Mouse (Mus musculus): ENCODE measurements around the gene Tprgl. TPM values are rescaled to one million over a fixed set of nuclear protein-coding genes. Genes with fewer than 3 reads are reported as not detected.

Gene Tprgl
- polyA plus RNA-seq, 1 experiment from 2014 or later: 131 TPM

- Histone ChIP-seq H3K27ac (no peak overlapping the region), H3K4me2 (no peak overlapping the region), H3K9ac (no peak overlapping the region), H3K4me1 (peaks cover 27% of the 10 kb centered on the region), H3K9me3 (no peaks in the 10 kb centered on the region), H3K4me3 (replicated peaks) (no peak overlapping the region), H3K36me3 (replicated peaks) (peaks cover 50% of the 10 kb centered on the region), H3K27me3 (no peaks in the 10 kb centered on the region)
- no peak for ATAC-seq (ENCODE audit: low FRiP score)
- WGBS: 90% methylated on average over 14 of the region's 14 CpGs
Measured at GRCm38 (mm10) chr4:154157970-154158662, 2.4 kb downstream of the Tprgl start.

GRCm38 (mm10) chr4:154156050-154156449 lies 4.4 kb downstream of the Tprgl start:
- no peak for ATAC-seq (ENCODE audit: low FRiP score)
- Histone ChIP-seq H3K9ac (no peak overlapping the region), H3K9me3 (no peaks in the 10 kb centered on the region), H3K27ac (no peak overlapping the region), H3K4me1 (peaks cover 20% of the 10 kb centered on the region), H3K27me3 (no peaks in the 10 kb centered on the region), H3K4me3 (replicated peaks) (no peak overlapping the region), H3K36me3 (replicated peaks) (peaks cover 68% of the 10 kb centered on the region), H3K4me2 (no peak overlapping the region)
- WGBS: 84% methylated on average over 7 of the region's 7 CpGs

- no peak for ATAC-seq (ENCODE audit: low FRiP score)
- WGBS: 63% methylated on average over 11 of the region's 11 CpGs
- Histone ChIP-seq H3K4me1 (peaks cover 9% of the 10 kb centered on the region; the same call in 1 of the 2 replicates), H3K4me2 (no peak overlapping the region), H3K4me3 (replicated peaks) (no peak overlapping the region), H3K27me3 (no peaks in the 10 kb centered on the region), H3K36me3 (replicated peaks) (peaks cover 87% of the 10 kb centered on the region), H3K9ac (no peak overlapping the region), H3K9me3 (no peaks in the 10 kb centered on the region), H3K27ac (no peak overlapping the region)
Measured at GRCm38 (mm10) chr4:154154104-154154503, 6.4 kb downstream of the Tprgl start.

- H3K9ac ChIP-seq: no peak overlapping the region
- no peak overlapping the region for H3K4me3 ChIP-seq (replicated peaks)
- ATAC-seq (ENCODE audit: low FRiP score): no peak
- peaks cover 53% of the 10 kb centered on the region for H3K36me3 ChIP-seq (replicated peaks)
- H3K4me1 ChIP-seq: peaks cover 17% of the 10 kb centered on the region
- H3K27me3 ChIP-seq: peaks cover 5% of the 10 kb centered on the region
- H3K4me2 ChIP-seq: no peak overlapping the region
- 87% methylated on average over 10 of the region's 10 CpGs for WGBS
- no peaks in the 10 kb centered on the region for H3K9me3 ChIP-seq
- no peak overlapping the region for H3K27ac ChIP-seq
Measured at GRCm38 (mm10) chr4:154146342-154146741, 14.1 kb downstream of the Tprgl start.

GRCm38 (mm10) chr4:154144712-154145111 lies 15.8 kb downstream of the Tprgl start:
- Histone ChIP-seq H3K27ac (no peak overlapping the region), H3K36me3 (replicated peaks) (peaks cover 38% of the 10 kb centered on the region), H3K9me3 (no peaks in the 10 kb centered on the region), H3K4me3 (replicated peaks) (no peak overlapping the region), H3K27me3 (peaks cover 21% of the 10 kb centered on the region), H3K9ac (no peak overlapping the region), H3K4me2 (no peak overlapping the region), H3K4me1 (peaks cover 33% of the 10 kb centered on the region)
- 83% methylated on average over 3 of the region's 3 CpGs for WGBS
- ATAC-seq (ENCODE audit: low FRiP score): no peak

- peak within 1 kb of the TSS; percentile 86 for H3K4me2 ChIP-seq
- H3K9ac ChIP-seq: peak within 1 kb of the TSS; percentile 79
- peak; percentile 95 for ATAC-seq (ENCODE audit: low FRiP score)
- peaks cover 38% of the 10 kb centered on the region for H3K4me1 ChIP-seq
- WGBS: 2% methylated on average over 49 of the region's 49 CpGs
- H3K9me3 ChIP-seq: no peaks in the 10 kb centered on the region
- H3K27ac ChIP-seq: peak within 1 kb of the TSS; percentile 77; the same call in 1 of the 2 replicates
- peaks cover 18% of the 10 kb centered on the region for H3K36me3 ChIP-seq (replicated peaks)
- peaks cover 44% of the 10 kb centered on the region for H3K27me3 ChIP-seq
- peak within 1 kb of the TSS; percentile 83 for H3K4me3 ChIP-seq (replicated peaks)
Measured at GRCm38 (mm10) chr4:154142211-154143040, 18.0 kb downstream of the Tprgl start, which contains the start of gene Wrap73. Gene Wrap73 (plus strand): TSS chr4:154142372.

- Histone ChIP-seq H3K4me1 (peaks cover 38% of the 10 kb centered on the region), H3K9me3 (no peaks in the 10 kb centered on the region), H3K27ac (no peak overlapping the region), H3K4me2 (peak overlapping the region; percentile 91), H3K27me3 (peaks cover 56% of the 10 kb centered on the region), H3K4me3 (replicated peaks) (peak overlapping the region; percentile 83), H3K36me3 (replicated peaks) (peaks cover 6% of the 10 kb centered on the region), H3K9ac (no peak overlapping the region)
- no peak for ATAC-seq (ENCODE audit: low FRiP score)
- 2% methylated on average over 42 of the region's 42 CpGs for WGBS
Measured at GRCm38 (mm10) chr4:154141009-154141867, 19.2 kb downstream of the Tprgl start.

- Histone ChIP-seq H3K9me3 (no peaks in the 10 kb centered on the region), H3K27me3 (peaks cover 64% of the 10 kb centered on the region), H3K4me1 (peaks cover 38% of the 10 kb centered on the region), H3K4me3 (replicated peaks) (peak overlapping the region; percentile 83), H3K36me3 (replicated peaks) (peaks cover 4% of the 10 kb centered on the region; the same call in 1 of the 2 replicates), H3K9ac (peak overlapping the region; percentile 66), H3K4me2 (peak overlapping the region; percentile 91), H3K27ac (no peak overlapping the region)
- WGBS: under 1% methylated on average over 40 of the region's 46 CpGs
- ATAC-seq (ENCODE audit: low FRiP score): no peak
Measured at GRCm38 (mm10) chr4:154140213-154141008, 20.1 kb downstream of the Tprgl start.

GRCm38 (mm10) chr4:154140182-154140212 lies 20.5 kb downstream of the Tprgl start, which contains the start of gene Trp73:
Gene Trp73 (minus strand): TSS chr4:154140208.
- no peaks in the 10 kb centered on the region for H3K9me3 ChIP-seq
- H3K36me3 ChIP-seq (replicated peaks): no peaks in the 10 kb centered on the region; the same call in 1 of the 2 replicates
- no peak for ATAC-seq (ENCODE audit: low FRiP score)
- peak within 1 kb of the TSS; percentile 83 for H3K4me3 ChIP-seq (replicated peaks)
- H3K27me3 ChIP-seq: peaks cover 68% of the 10 kb centered on the region
- H3K9ac ChIP-seq: peak within 1 kb of the TSS; percentile 66
- H3K4me2 ChIP-seq: peak within 1 kb of the TSS; percentile 91
- WGBS: no CpG with 5 or more reads among the region's 4 CpGs
- H3K27ac ChIP-seq: no peak within 1 kb of the TSS
- H3K4me1 ChIP-seq: peaks cover 38% of the 10 kb centered on the region

GRCm38 (mm10) chr4:154139671-154140181 lies 20.7 kb downstream of the Tprgl start:
- under 1% methylated on average over 55 of the region's 59 CpGs for WGBS
- peak; percentile 18; the same call in 1 of the 2 replicates for ATAC-seq (ENCODE audit: low FRiP score)
- H3K9me3 ChIP-seq: no peaks in the 10 kb centered on the region

GRCm38 (mm10) chr4:154137139-154137538 lies 23.3 kb downstream of the Tprgl start:
- Histone ChIP-seq H3K4me1 (peaks cover 27% of the 10 kb centered on the region), H3K27me3 (peaks cover 83% of the 10 kb centered on the region), H3K9me3 (no peaks in the 10 kb centered on the region), H3K27ac (no peak overlapping the region), H3K36me3 (replicated peaks) (no peaks in the 10 kb centered on the region), H3K4me2 (no peak overlapping the region), H3K4me3 (replicated peaks) (no peak overlapping the region), H3K9ac (no peak overlapping the region)
- ATAC-seq (ENCODE audit: low FRiP score): no peak
- WGBS: 64% methylated on average over 5 of the region's 5 CpGs

More at GRCm38 (mm10) chr4:154139671-154140181, 20.7 kb downstream of the Tprgl start:
- peak overlapping the region; percentile 83 for H3K4me3 ChIP-seq (replicated peaks)
- H3K4me2 ChIP-seq: peak overlapping the region; percentile 91
- H3K9ac ChIP-seq: peak overlapping the region; percentile 66
- no peak overlapping the region for H3K27ac ChIP-seq
- H3K27me3 ChIP-seq: peaks cover 71% of the 10 kb centered on the region
- H3K4me1 ChIP-seq: peaks cover 38% of the 10 kb centered on the region
- no peaks in the 10 kb centered on the region for H3K36me3 ChIP-seq (replicated peaks)
